Mouse (Mus musculus): ENCODE data around the gene Rilp.

The Rilp gene

GRCm38 (mm10) chr11:75494296-75495049 lies 15.4 kb upstream of the Rilp start:
- in situ Hi-C loops (cut with MseI, MboI): no loop called here

DNA sequence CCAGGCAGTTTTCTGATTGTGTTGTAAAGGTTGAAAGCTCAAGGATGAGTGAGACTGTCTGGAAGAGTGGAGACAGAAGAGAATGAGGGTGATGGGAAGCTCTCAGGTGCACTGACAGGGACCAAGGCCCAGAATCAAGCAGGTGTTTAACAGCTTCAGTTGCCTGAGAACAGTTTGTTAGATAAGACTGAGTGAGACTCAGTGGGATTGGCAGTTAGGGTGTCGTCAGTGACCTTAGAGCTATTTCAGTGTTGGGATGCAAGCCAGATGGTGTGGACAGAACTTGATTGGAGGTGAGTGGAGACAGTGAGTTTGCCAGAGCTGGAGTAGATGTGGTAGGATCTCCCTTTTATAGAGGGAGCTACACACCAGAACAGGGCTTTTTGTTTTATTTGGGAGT lies 11.8 kb upstream of the Rilp start:
- in situ Hi-C loops (cut with MseI, MboI): no loop called here

GRCm38 (mm10) chr11:75508162-75508561 lies 1.7 kb upstream of the Rilp start:
- in situ Hi-C loops (cut with MseI, MboI): no loop called here

DNA sequence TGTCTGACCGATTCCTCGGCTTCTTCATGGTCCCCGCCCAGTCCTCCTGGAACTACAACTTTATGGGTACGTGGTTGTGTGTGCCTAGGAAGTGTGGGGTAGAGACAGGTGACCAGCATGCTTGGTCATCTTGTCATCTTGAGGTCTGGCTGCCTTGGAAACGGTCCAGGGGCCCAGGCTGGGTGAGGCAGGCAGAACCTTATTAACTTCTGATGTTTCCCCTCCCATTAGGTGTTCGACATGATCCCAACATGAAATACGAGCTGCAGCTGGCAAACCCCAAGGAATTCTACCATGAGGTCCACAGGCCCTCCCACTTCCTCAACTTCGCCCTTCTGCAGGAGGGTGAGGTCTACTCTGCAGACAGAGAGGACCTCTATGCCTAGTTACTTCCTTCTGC lies 990 bp upstream of the Rilp start:
- in situ Hi-C loops (cut with MseI, MboI): no loop called here

GRCm38 (mm10) chr11:75510627-75510993 lies 716 bp downstream of the Rilp start:
- in situ Hi-C loops (cut with MseI, MboI): no loop called here

DNA sequence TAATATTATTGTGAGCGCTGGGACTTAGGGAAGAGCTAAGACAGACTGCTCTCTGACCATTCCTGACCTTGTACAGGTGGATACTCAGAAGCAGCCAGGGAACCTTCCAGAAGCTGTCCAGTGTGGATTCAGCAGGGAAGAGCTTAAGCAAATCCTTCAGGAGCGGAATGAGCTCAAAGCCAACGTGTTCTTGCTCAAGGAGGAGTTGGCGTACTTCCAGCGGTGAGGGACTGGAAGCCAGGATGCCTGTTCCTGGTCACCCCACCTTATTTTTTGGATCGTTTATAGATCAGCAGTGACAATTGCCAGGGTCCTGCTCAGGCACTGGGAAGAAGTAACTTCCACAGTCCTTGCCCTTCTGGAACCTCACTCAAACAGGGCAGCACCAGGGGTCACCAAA lies 1.3 kb downstream of the Rilp start:
- in situ Hi-C loops (cut with MseI, MboI): no loop called here

- in situ Hi-C loops (cut with MseI, MboI): no loop called here
Measured at GRCm38 (mm10) chr11:75512301-75513018, 2.6 kb downstream of the Rilp start.

DNA sequence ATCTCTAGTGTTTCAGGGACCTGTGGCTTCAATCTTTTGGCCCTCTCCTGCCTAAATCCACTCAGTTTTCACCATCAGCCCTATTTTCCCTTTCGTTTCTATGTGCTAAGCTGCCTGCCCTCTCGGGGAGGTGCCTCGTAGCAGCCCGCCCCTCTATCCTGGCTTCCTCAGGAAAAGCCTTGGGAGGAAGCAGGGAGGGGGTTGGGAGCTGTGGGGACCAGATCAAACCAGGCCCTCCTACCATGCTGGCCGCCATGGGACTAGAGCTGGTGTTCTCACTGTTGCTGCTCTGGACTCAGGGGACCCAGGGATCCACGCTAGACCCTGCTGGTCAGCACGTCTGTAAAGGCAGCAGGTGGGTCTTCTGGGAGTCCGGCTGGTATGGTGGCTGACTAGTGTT lies 3.4 kb downstream of the Rilp start, which contains the start of gene Scarf1:
Scarf1 (plus strand) TSS at position 205 of the 400 bp plus-strand sequence.
- in situ Hi-C loops (cut with MseI, MboI): no loop called here

GRCm38 (mm10) chr11:75515186-75515585 lies 5.3 kb downstream of the Rilp start:
- in situ Hi-C loops (cut with MseI, MboI): no loop called here

DNA sequence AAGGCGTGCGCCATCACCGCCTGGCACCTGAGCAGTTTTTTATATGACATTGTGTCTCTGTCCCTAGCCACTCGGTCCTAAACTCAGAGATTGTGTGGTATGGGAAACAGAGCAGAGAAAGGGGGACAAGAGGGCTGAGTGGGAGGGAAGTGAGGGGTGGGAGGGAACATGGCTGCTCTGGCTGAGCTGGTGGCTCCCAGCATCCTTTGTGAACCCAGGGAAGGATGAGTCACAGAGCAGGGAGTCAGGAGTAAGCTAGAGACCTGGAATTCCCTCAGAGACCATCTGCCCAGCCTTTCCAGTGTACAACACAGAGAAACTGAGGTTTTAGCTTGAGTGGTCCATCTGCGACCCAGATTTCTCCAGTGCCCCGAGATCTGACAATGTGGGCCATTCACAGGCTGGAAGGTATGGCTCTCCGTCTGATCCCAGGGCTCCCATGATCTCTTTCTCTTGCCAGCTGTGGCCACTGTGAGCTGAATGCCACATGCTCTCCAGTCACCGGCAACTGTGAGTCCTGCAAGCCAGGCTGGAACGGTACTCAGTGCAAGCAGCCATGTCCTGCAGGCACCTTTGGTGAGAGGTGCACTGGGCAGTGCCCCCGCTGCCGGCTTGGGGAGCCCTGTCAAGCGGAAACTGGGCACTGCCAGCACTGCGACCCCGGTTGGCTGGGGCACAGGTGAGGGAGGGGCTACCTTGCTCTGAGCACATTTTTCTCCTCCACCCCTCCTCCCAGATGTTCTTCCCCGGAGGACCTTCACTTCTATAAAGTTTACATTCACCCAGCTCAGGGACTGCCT lies 10.1 kb downstream of the Rilp start:
- in situ Hi-C loops (cut with MseI, MboI): no loop called here

DNA sequence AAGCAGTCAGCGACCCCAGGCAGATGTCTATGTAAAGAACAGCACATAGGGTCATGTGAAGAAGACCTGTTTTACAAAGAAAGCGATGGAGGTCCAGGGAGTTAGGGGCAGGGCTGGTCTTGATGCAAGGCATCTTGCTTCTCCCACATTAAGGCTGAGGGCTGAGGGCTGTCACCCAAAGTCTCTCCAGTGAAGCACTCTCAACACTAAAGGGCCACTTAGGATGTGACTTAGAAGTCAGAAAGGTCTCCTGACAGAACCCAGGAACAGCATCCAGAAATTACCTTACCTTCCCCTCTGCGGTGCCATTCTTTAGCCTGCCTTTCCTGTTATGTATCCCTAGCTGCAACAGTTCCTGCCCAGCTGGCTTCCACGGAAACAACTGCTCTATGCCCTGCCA lies 11.7 kb downstream of the Rilp start:
- in situ Hi-C loops (cut with MseI, MboI): no loop called here

DNA sequence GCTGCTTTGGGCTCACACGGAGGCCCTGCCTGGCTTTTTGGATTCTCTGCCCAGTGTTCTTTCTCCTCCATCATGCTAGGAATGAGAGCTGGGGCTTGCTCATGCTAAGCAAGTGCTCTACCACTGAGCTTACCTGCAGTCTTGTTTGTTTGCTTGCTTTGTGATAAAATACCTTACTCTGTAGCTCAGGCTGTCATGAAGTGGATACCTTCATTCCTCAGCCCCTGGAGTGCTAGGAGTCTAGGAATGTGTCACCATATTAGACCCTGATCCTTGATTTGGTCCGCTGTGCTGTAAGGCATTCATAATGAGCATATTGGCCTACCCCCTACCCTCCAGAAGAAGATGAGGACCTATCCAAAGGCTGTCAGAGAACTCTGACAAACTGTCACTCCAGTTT lies 12.9 kb downstream of the Rilp start:
- in situ Hi-C loops (cut with MseI, MboI): no loop called here

DNA sequence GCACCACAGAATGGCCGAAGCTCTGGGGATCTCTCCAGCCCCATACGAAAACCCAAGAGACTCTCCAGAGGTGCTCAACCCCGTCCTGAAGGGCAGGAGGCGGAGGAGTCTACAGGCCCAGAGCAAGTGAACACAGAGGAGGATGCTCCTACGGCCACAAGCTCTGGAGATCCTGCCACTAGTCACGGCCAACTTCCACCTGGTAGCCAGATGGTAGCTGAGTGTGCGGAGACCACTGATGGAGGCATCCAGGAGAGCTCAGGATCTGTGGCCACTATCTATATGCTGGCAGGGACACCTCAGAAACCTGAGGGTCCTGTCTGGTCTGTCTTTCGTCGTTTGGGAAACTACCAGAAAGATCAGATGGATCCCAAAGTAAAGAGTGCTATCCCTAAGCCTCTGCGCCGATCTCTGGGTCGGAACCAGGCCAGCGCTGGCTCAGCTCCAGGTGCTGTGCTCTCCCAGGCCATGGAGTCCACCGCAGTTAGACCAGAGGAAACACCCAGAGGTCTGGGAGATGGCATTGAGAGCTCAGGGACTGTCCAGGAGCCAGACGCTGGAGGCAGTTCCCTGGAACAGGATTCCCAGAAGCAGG lies 15.7 kb downstream of the Rilp start:
- in situ Hi-C loops (cut with MseI, MboI): loop anchor here in 1 of 2 experiments (5.0 kb wide), 1 partner anchor 52 kb away; no protein-coding TSS in a partner anchor

GRCm38 (mm10) chr11:75526943-75527342 lies 17.0 kb downstream of the Rilp start:
- in situ Hi-C loops (cut with MseI, MboI): loop anchor here in 1 of 2 experiments (5.0 kb wide), 1 partner anchor 50 kb away; no protein-coding TSS in a partner anchor

DNA sequence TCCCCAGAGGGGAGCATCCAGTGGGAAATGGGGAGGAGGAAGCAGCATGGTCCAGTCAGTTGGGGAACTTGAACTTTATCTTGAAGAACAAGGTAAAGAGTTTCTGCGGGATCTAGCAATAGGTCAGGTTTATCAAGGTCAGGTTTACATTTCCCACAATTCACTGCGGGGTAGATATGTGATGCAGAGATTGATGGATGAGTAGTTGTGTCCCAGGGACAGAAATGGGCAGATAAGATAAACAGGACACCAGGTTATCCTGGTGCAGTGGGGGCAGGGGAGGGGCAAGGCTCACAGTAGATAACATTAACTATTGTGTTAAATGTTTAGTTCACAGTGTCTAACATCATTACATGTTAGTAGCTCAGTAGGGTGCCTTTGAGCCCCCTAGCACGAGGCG lies 19.9 kb downstream of the Rilp start:
- in situ Hi-C loops (cut with MseI, MboI): loop anchor here (5.0 kb wide), 2 partner anchors 38 to 48 kb away; no protein-coding TSS in a partner anchor

DNA sequence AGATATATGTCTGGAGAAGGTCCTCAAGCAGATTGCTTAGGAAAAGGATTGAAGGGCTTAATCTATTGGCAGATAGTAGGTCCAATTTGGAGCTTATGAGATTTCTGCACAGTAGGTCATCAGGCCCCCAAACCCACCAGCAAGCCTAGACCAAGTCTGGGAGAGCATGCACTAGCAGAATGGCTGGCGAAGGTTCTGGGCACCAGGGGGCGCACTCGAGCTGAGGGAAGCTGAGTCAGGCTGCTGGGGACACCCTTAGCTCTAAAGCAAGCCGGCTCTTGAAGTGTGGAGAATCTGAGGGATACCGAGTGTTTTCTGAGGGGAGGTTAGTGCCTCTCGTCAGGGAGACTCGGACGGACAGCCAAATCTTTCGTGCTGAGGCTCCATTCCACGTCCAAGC lies 20.4 kb downstream of the Rilp start:
- in situ Hi-C loops (cut with MseI, MboI): loop anchor here in 1 of 2 experiments (5.0 kb wide), 1 partner anchor 37 kb away; no protein-coding TSS in a partner anchor

DNA sequence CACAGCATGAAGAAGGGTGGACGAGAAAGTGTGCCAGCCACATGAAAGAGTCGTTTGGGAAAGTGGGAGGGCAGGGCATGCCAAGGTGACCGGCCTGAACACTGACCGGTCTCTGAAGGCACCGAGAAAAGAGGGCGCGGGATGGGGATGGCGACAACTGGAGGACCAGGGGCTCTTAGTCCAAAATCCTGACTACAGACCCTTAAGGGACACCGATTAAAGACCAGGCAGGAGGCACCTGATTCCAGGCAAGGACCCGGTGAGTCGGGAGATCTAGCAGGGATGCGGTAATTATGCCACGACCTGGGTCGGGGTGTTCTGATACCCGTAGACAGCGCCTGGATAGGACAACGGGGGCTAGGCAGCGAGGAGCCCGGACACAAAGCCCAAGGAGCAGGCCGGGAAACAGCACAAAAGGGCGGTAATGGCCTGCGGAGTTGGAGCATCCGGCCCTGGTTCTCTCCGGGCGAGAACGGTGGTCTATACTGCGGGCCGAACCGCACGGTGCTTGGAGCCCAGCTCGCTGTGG lies 21.0 kb downstream of the Rilp start:
- in situ Hi-C loops (cut with MseI, MboI): loop anchor here in 1 of 2 experiments (5.0 kb wide), 1 partner anchor 36 kb away; no protein-coding TSS in a partner anchor

GRCm38 (mm10) chr11:75531469-75532242 lies 21.8 kb downstream of the Rilp start, which contains the start of gene Slc43a2:
Gene Slc43a2, plus strand, starts transcription at chr11:75531694.
- in situ Hi-C loops (cut with MseI, MboI): loop anchor here in 1 of 2 experiments (5.0 kb wide), 1 partner anchor 36 kb away; no protein-coding TSS in a partner anchor

GRCm38 (mm10) chr11:75532340-75533277 lies 22.7 kb downstream of the Rilp start:
- in situ Hi-C loops (cut with MseI, MboI): loop anchor here in 1 of 2 experiments (5.0 kb wide), 1 partner anchor 35 kb away; no protein-coding TSS in a partner anchor

Measured in mouse trophoblast stem cell (cell line).